Mouse (Mus musculus): Measurements from ENCODE around the gene Pzp.

- TF ChIP-seq POLR2A (IDR thresholded peaks at IDR 0.05; ENCODE audit: insufficient read depth, low read depth, low read length) (no peak), CTCF (IDR thresholded peaks at IDR 0.05) (no peak), EP300 (IDR thresholded peaks at IDR 0.05; ENCODE audit: insufficient read depth, low read depth, low read length) (no peak)
Measured at GRCm38 (mm10) chr6:128566589-128566988, 40.1 kb upstream of the Pzp start.
